Mouse (Mus musculus) ES-Bruce4 (cell line): Measurements from ENCODE around the gene Rasgef1b. TPM values are rescaled to one million over a fixed set of nuclear protein-coding genes. Genes with fewer than 3 reads are reported as not detected.

ENCODE experiments used
- H3K27ac ChIP-seq: 2 replicates; pipeline ENCODE4 v1.5.1; 2012; ENCODE audit warnings: low read length, inconsistent platforms; ENCODE audit not compliant: insufficient read depth
- H3K27me3 ChIP-seq: 2 replicates; pipeline ENCODE4 v1.6.1; 2012; ENCODE audit warnings: mild to moderate bottlenecking, low read length, inconsistent platforms; ENCODE audit not compliant: control insufficient read depth, poor library complexity, insufficient read depth, severe bottlenecking
- H3K36me3 ChIP-seq: 2 replicates; pipeline ENCODE4 v1.6.1; 2012; ENCODE audit warnings: inconsistent platforms, mild to moderate bottlenecking, low read length, moderate library complexity; ENCODE audit not compliant: control insufficient read depth, poor library complexity, insufficient read depth, severe bottlenecking
- H3K4me1 ChIP-seq: one replicate; pipeline ENCODE4 v1.8.1; 2011; ENCODE audit warnings: low read length; ENCODE audit not compliant: control insufficient read depth, insufficient read depth
- H3K4me3 ChIP-seq: 2 replicates; pipeline ENCODE4 v1.5.1; 2011; ENCODE audit warnings: low read depth, mild to moderate bottlenecking, low read length
- H3K9ac ChIP-seq: 2 replicates; pipeline ENCODE4 v1.6.1; 2012; ENCODE audit warnings: low read depth, mild to moderate bottlenecking, inconsistent platforms; ENCODE audit not compliant: poor library complexity, severe bottlenecking
- H3K9me3 ChIP-seq: replicated peaks from 2 replicates; pipeline ENCODE4 v1.6.1; 2012; ENCODE audit warnings: mild to moderate bottlenecking, low read length, inconsistent platforms; ENCODE audit not compliant: control insufficient read depth, poor library complexity, insufficient read depth, severe bottlenecking
- CTCF ChIP-seq: IDR thresholded peaks from one replicate; pipeline ENCODE4 v1.8.1; 2011; ENCODE audit warnings: low read depth, low read length
- EP300 ChIP-seq: IDR thresholded peaks from 2 replicates; pipeline ENCODE4 v1.6.1; 2011; ENCODE audit warnings: low read depth, low read length; ENCODE audit not compliant: insufficient read depth
- POLR2A ChIP-seq: IDR thresholded peaks from one replicate; pipeline ENCODE4 v1.8.1; 2011; ENCODE audit warnings: low read length; ENCODE audit not compliant: insufficient read depth
- polyA plus RNA-seq: library from polyadenylated mRNA; stranded (reverse); fragments of >200 nt; gene quantifications from 2 replicates; pipeline ENCODE4 v1.2.4, GENCODE M21; 2011; ENCODE audit warnings: low read depth; ENCODE audit not compliant: missing spikeins, insufficient read depth, insufficient read length

Gene Rasgef1b
- polyA plus RNA-seq, 1 experiment, result 1.9 TPM

DNA sequence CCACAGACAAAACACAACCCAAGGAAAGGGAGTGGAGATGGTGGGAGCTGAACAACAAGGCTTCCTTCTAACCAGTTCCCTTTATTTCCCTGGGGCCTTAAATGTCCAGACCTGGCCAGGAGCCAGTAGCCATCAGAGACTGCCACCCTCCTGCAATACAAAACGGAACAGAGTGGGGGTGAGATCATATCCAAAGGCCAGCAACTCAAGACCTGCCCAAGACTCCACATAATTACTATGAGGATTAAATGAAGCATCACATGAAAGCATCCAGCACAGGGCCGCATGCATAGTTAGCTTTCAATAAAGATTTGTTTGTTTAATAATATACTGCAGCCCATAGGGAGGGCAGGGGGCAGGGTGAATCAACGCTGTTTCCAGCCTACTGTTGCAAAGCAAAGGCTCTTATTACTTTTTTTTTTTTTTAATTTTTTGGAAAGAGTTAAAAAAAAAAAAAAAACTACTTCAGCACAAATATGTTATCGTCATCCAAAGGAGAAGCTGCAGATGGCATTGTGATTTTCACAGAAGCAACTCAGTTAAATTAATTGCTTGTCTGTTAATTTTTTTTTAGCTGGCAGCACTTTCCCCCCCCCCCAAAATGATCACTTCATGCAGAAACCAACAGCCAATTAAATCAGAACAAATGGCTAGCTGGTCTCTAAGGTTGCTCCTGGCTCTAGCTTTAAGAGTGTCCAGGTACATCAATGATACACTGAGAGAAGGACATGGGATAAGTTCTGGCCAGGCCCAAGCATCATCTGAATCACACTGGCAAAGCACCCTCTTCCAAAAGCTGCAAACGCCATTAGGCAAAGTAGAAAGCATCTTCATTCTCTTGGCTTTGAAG is 241.6 kb downstream of the Rasgef1b start:
- Histone ChIP-seq H3K9ac (no peak overlapping the region), H3K27me3 (no peaks in the 10 kb centered on the region)

GRCm38 (mm10) chr5:99483162-99483561 is 245.7 kb downstream of the Rasgef1b start:
- no peaks in the 10 kb centered on the region for H3K36me3 ChIP-seq
- H3K27me3 ChIP-seq, result no peaks in the 10 kb centered on the region
- H3K27ac ChIP-seq, result no peak overlapping the region
- H3K4me1 ChIP-seq, result no peaks in the 10 kb centered on the region
- no peak for TF ChIP-seq POLR2A
- no peak for TF ChIP-seq CTCF
- no peak for TF ChIP-seq EP300
- H3K9ac ChIP-seq, result no peak overlapping the region
- H3K4me3 ChIP-seq, result no peak overlapping the region
- no peaks in the 10 kb centered on the region for H3K9me3 ChIP-seq

More for the DNA sequence above, 241.6 kb downstream of the Rasgef1b start:
- Histone ChIP-seq H3K4me1 (no peaks in the 10 kb centered on the region), H3K9me3 (no peaks in the 10 kb centered on the region), H3K36me3 (no peaks in the 10 kb centered on the region), H3K27ac (no peak overlapping the region), H3K4me3 (no peak overlapping the region)
- no peak for TF ChIP-seq POLR2A
- no peak for TF ChIP-seq EP300
- no peak for TF ChIP-seq CTCF

- H3K4me3 ChIP-seq, result no peak overlapping the region
- TF ChIP-seq CTCF (no peak), EP300 (no peak), POLR2A (no peak)
Observed at GRCm38 (mm10) chr5:99482524-99482923, 246.3 kb downstream of the Rasgef1b start.

GRCm38 (mm10) chr5:99482016-99482415 is 246.8 kb downstream of the Rasgef1b start:
- no peak overlapping the region for H3K27ac ChIP-seq
- H3K9ac ChIP-seq, result no peak overlapping the region
- H3K4me1 ChIP-seq, result no peaks in the 10 kb centered on the region
- H3K27me3 ChIP-seq, result no peaks in the 10 kb centered on the region
- H3K4me3 ChIP-seq, result no peak overlapping the region
- no peaks in the 10 kb centered on the region for H3K36me3 ChIP-seq
- TF ChIP-seq CTCF, result no peak
- no peak for TF ChIP-seq EP300
- TF ChIP-seq POLR2A, result no peak
- no peaks in the 10 kb centered on the region for H3K9me3 ChIP-seq

More at GRCm38 (mm10) chr5:99482524-99482923, 246.3 kb downstream of the Rasgef1b start:
- Histone ChIP-seq H3K27me3 (no peaks in the 10 kb centered on the region), H3K9ac (no peak overlapping the region), H3K9me3 (no peaks in the 10 kb centered on the region), H3K27ac (no peak overlapping the region), H3K36me3 (no peaks in the 10 kb centered on the region), H3K4me1 (no peaks in the 10 kb centered on the region)

GRCm38 (mm10) chr5:99480078-99481031 is 248.5 kb downstream of the Rasgef1b start:
- no peak overlapping the region for H3K9ac ChIP-seq
- no peak for TF ChIP-seq POLR2A
- TF ChIP-seq EP300, result no peak
- TF ChIP-seq CTCF, result no peak
- no peaks in the 10 kb centered on the region for H3K4me1 ChIP-seq
- no peak overlapping the region for H3K4me3 ChIP-seq
- H3K36me3 ChIP-seq, result no peaks in the 10 kb centered on the region
- no peaks in the 10 kb centered on the region for H3K9me3 ChIP-seq
- H3K27me3 ChIP-seq, result no peaks in the 10 kb centered on the region
- H3K27ac ChIP-seq, result no peak overlapping the region
